Mouse (Mus musculus) CD4-positive, CD25-positive, alpha-beta regulatory T cell, adult 4 months (primary cell): Measurements from ENCODE around the gene Oaf. TPM values are rescaled to one million over a fixed set of nuclear protein-coding genes. Genes with fewer than 3 reads are reported as not detected.

ENCODE experiments used
- ATAC-seq: one replicate; pipeline ENCODE4 v1.8.0; 2017
- polyA plus RNA-seq, 2 experiments: library from polyadenylated mRNA; unstranded; fragments of 100-300 nt; shearing (Covaris generic); gene quantifications; one replicate each; pipeline ENCODE4 v1.2.1; 2017

The Oaf gene
- polyA plus RNA-seq, 2 experiments from 2014 or later = 0.12 TPM; not detected in 1

- no peak for ATAC-seq
Observed at GRCm38 (mm10) chr9:43242432-43242831, 2.7 kb upstream of the Oaf start.

DNA sequence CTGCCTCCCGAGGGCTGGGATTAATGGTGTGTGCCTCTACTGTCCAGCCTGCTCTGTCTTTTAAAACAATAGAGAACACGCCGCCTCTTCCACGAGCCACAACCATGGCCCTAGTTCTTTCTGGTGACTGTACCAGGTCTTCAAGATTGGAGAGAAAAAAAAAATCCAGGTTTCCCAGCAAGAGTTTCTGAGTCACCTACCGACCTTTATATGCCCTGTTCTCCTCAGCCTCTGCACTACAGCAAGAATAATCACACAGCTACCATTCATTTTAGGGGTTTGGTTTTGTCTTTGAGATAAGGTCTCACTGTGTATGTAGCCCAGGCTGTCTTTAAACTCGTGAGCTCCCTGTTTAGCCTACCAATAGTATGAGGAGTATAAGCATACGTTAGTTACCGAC is 2.3 kb upstream of the Oaf start:
- no peak for ATAC-seq

GRCm38 (mm10) chr9:43241291-43241690 is 1.6 kb upstream of the Oaf start:
- no peak for ATAC-seq

DNA sequence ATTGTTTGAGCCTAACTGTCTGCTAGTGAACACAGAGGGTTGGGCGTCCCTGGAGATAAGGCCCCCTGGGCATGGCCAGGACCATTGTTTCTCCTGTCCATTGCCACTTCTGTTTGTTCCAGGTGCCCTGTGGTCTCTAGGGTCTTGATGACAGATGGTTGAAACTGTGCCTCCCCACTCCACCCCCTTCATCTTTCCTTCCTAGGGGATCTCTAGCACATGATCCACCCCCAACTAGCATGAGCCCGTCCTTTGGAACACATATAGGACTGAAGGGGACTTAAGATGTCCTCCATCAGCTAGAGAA is 836 bp upstream of the Oaf start:
- ATAC-seq = no peak

GRCm38 (mm10) chr9:43238631-43239545 is 823 bp downstream of the Oaf start:
- ATAC-seq = no peak

DNA sequence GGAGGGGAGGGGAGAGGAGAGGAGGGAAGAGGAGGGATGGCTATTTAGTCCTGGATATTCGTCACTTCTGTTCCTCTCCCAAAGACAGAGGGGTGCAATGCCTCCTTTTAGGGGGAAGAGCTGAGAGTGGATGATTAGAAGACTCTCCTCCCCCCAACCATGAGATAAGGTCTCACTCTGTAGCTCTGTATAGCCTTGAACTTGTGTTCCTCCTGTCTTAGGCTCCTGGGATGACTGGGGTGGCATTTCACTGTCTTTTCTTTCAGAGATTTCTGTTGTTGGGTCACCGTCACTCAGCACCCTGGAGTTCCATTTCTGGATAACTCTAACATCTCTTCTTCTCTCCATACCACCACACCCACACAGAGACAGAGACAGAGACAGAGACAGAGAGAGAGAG is 1.5 kb downstream of the Oaf start:
- ATAC-seq = no peak

- no peak for ATAC-seq
Observed at GRCm38 (mm10) chr9:43237111-43237775, 2.5 kb downstream of the Oaf start.

- no peak for ATAC-seq
Observed at GRCm38 (mm10) chr9:43236576-43236975, 3.1 kb downstream of the Oaf start.

DNA sequence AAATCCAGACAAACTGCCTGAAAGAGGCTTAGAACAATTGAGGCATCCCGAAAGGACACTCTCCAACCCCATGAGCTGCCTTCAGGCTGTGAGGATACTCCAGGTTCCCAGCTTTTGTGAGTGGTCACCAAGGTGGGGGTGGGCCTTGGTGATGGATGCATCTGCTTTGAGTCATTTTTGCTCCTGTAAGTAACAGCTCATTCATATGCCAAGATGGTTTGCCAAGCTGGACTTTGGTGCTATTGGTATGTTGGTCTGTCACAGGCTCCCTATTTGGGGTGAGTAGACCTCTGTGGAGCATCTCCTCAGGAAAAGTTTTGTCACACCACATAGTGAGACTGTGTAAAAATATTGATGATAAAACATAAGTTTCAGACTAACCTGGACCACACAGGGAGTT is 3.6 kb downstream of the Oaf start:
- no peak for ATAC-seq

GRCm38 (mm10) chr9:43235336-43235735 is 4.4 kb downstream of the Oaf start:
- ATAC-seq = no peak

GRCm38 (mm10) chr9:43234496-43234895 is 5.2 kb downstream of the Oaf start:
- ATAC-seq = no peak

DNA sequence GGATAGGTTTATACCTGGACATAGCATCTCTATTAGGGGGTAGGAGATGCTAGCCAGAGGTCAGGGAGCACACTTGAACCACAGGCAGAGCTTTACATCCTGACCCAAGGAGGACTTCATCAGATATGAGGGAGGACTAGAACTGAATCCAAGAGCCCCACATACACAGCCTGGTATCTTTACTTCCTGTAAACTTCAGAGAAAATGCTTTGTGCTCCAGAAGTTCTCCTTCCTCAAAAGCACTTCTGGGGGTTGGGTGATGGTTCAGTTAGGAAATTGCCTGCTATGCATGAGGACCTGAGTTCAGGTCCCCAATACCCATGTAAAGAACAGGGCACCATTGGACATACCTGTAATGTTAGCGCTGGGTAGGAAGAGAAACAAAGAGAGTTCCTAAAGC is 6.2 kb downstream of the Oaf start:
- no peak for ATAC-seq

- no peak for ATAC-seq
Observed at GRCm38 (mm10) chr9:43233044-43233443, 6.7 kb downstream of the Oaf start.

- ATAC-seq = no peak
Observed at GRCm38 (mm10) chr9:43232286-43232685, 7.4 kb downstream of the Oaf start.

DNA sequence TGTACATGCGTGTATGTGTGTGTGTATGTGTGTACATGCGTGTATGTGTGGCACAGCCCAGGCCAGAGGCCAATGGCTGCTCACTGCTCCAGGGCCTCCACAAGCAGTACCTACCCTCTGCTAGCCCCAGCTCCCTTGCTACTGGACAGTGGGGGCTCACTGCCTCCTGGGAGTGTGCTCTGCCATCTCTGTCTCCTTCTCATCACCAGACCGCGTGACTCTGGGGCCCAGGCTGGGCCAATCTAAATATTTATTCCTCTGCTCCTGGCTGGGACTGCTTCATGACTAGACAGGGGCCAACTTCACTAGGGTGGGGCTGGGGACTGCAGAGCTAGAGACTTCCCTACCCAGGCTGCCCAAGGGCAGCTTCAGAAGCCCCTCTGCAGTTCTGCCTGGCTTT is 7.9 kb downstream of the Oaf start:
- no peak for ATAC-seq

- no peak for ATAC-seq
Observed at GRCm38 (mm10) chr9:43230886-43231285, 8.8 kb downstream of the Oaf start.

GRCm38 (mm10) chr9:43229962-43230361 is 9.7 kb downstream of the Oaf start:
- ATAC-seq = no peak

DNA sequence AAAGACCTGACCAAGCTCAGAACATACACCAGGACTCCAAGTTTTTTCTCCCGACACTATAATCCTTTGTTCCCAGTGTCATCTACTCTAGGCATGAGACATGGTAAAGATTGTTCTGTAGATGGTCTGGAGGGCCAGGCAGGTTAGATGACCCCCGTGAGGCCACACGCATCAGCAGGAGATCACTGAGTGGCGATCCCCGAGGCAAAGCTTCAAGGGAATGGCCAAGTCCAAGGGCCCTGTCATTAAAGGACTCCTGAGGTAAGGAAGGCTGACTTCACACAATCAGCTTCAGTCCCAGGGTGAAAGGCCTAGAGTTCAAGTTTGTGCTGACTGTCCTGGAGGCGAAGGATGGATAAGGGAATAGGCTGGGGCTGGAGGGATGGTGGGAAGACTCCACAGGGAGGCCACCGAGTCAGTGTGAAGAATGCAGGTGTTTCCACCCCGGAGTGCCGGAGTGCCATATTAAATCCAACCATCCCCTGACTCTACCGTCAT is 10.3 kb downstream of the Oaf start:
- ATAC-seq = no peak

DNA sequence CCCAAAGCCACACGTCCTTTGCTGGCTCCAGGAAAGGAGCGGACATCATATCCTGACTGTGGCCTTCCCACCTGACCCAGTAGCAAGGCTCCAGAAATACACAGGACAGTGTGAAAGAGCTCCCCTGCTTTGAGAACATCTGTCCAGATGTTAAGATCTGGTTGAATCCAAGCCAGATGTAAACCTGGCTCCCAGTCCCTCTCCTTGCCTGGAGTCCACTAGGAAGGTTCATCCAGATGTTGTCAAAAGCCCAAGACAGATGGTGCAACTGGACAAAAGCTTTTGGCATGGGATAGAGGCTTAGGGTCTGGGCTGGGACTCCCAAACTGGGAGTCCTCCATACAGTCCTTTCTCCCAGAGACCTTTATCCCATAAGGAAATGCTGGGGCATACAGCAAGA is 11.0 kb downstream of the Oaf start:
- ATAC-seq = no peak

- no peak for ATAC-seq
Observed at GRCm38 (mm10) chr9:43227626-43228025, 12.1 kb downstream of the Oaf start.

DNA sequence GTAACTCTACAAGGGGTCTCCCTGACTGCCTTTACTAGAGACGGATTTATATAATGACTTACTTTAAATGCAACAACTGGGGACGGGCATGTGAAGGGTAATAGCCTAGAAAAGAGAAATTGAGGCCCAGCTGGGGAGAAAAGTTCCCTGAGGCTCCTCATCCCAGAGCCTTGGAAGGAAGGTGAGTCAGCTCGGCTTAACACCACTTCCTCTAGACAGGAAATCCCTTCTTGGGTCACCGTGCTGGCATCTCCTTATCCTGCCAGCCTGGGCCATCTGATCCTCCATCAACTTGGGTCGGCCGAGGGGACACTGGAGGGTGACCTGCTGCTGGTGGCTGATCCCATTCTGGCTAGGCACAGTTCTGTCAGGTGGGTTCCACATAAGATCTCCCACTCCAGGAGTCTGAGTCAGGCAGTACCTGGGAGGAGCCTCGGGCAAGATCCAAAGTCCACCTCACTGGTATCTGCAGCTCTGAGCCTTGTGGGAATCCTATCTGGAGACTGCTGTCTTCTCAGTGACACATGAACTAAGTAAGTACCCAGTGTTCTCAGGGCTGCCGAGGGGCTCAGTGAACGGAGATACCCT is 13.0 kb downstream of the Oaf start:
- no peak for ATAC-seq

- no peak for ATAC-seq
Observed at GRCm38 (mm10) chr9:43225481-43225880, 14.2 kb downstream of the Oaf start.

GRCm38 (mm10) chr9:43224771-43225355 is 14.8 kb downstream of the Oaf start:
- no peak for ATAC-seq

GRCm38 (mm10) chr9:43222429-43222715 is 17.3 kb downstream of the Oaf start:
- no peak for ATAC-seq
